Mouse (Mus musculus) cerebellum, postnatal 25 days (tissue): ENCODE measurements around the gene Ssu72.

Experiments
- DNase-seq, 2 experiments: peaks; one replicate each; pipeline ENCODE4 v3.0.0; 2021; ENCODE audit warnings: mixed read lengths in 2 of 2

The Ssu72 gene

GRCm38 (mm10) chr4:155703425-155703929 is 1.1 kb upstream of the Ssu72 start:
- DNase-seq, result no peak

GRCm38 (mm10) chr4:155705592-155705929 is 961 bp downstream of the Ssu72 start:
- no peak for DNase-seq

- DNase-seq, result no peak
Observed at GRCm38 (mm10) chr4:155708582-155708981, 4.0 kb downstream of the Ssu72 start.

GRCm38 (mm10) chr4:155708988-155709387 is 4.4 kb downstream of the Ssu72 start:
- no peak for DNase-seq

- DNase-seq, result peak; percentile 51 to 68
Observed at GRCm38 (mm10) chr4:155710521-155711252, 6.1 kb downstream of the Ssu72 start.

- DNase-seq, result peak; percentile 64 to 66
Observed at GRCm38 (mm10) chr4:155721668-155722083, 17.1 kb downstream of the Ssu72 start.

GRCm38 (mm10) chr4:155727993-155728392 is 23.4 kb downstream of the Ssu72 start:
- DNase-seq, result no peak

GRCm38 (mm10) chr4:155733267-155733666 is 28.7 kb downstream of the Ssu72 start:
- DNase-seq, result peak in 1 of 2 experiments; percentile 31

GRCm38 (mm10) chr4:155734350-155734941 is 29.8 kb downstream of the Ssu72 start, which contains the start of gene Tmem240:
Tmem240 (plus strand) TSS chr4:155734800.
- peak; percentile 97 for DNase-seq

- peak; percentile 86 to 89 for DNase-seq
Observed at GRCm38 (mm10) chr4:155734951-155735702, 30.5 kb downstream of the Ssu72 start.

GRCm38 (mm10) chr4:155735788-155736187 is 31.2 kb downstream of the Ssu72 start:
- peak in 1 of 2 experiments; percentile 41 for DNase-seq

- peak; percentile 40 to 48 for DNase-seq
Observed at GRCm38 (mm10) chr4:155736421-155736820, 31.8 kb downstream of the Ssu72 start.

GRCm38 (mm10) chr4:155738262-155738661 is 33.7 kb downstream of the Ssu72 start:
- DNase-seq, result no peak

GRCm38 (mm10) chr4:155739152-155739551 is 34.6 kb downstream of the Ssu72 start:
- no peak for DNase-seq

- peak; percentile 87 to 88 for DNase-seq
Observed at GRCm38 (mm10) chr4:155739741-155740636, 35.4 kb downstream of the Ssu72 start.

GRCm38 (mm10) chr4:155740681-155741080 is 36.1 kb downstream of the Ssu72 start:
- peak in 1 of 2 experiments; percentile 41 for DNase-seq

- DNase-seq, result no peak
Observed at GRCm38 (mm10) chr4:155742684-155743083, 38.1 kb downstream of the Ssu72 start.

- peak; percentile 70 to 78 for DNase-seq
Observed at GRCm38 (mm10) chr4:155744474-155744873, 39.9 kb downstream of the Ssu72 start.

GRCm38 (mm10) chr4:155745136-155745535 is 40.5 kb downstream of the Ssu72 start:
- no peak for DNase-seq

- DNase-seq, result peak; percentile 77 to 84
Observed at GRCm38 (mm10) chr4:155746036-155746548, 41.5 kb downstream of the Ssu72 start.

- peak; percentile 71 to 72 for DNase-seq
Observed at GRCm38 (mm10) chr4:155746575-155747490, 42.2 kb downstream of the Ssu72 start.
